Mouse (Mus musculus): ENCODE measurements around the gene Rgs3. TPM values are rescaled to one million over a fixed set of nuclear protein-coding genes. Genes with fewer than 3 reads are reported as not detected.

Rgs3 gene
- polyA plus RNA-seq, 1 experiment = 45.8 TPM

DNA sequence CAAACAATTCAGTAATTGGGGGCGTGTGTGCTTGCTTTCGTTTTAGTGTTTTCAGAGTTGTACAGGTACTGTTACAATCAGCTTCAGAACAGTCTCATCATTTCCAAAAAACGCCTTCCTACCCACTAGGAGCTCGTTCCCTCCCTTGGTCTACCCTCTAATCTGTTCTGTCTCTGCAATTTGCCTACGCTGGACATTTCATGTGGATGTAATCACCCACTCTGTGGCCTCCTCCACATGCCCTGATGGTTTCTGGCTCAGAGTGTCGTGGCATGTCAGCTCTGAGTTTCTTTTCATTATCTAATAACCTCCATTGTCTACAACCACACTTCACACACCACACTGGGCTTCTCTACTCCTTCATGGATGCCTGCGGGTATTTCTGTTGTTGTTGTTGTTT lies 151.5 kb downstream of the Rgs3 start:
- H3K27ac ChIP-seq (ENCODE audit: insufficient read depth, low read depth, low read length) = no peak overlapping the region
- H3K4me1 ChIP-seq (ENCODE audit: control insufficient read depth, insufficient read depth, insufficient read length, low read length) = no peaks in the 10 kb centered on the region
- H3K36me3 ChIP-seq (ENCODE audit: control insufficient read depth, insufficient read depth, low read length) = no peaks in the 10 kb centered on the region
- TF ChIP-seq POLR2A (IDR thresholded peaks at IDR 0.05; ENCODE audit: low read depth, low read length) = no peak
- TF ChIP-seq CTCF (IDR thresholded peaks at IDR 0.05; ENCODE audit: extremely low read depth, insufficient read length, insufficient replicate concordance, low read depth, low read length) = no peak
- no peak overlapping the region for H3K4me3 ChIP-seq (ENCODE audit: low read depth, low read length)
- WGBS = 77% methylated on average over 7 of the region's 7 CpGs
- no peaks in the 10 kb centered on the region for H3K27me3 ChIP-seq (ENCODE audit: control insufficient read depth, insufficient read depth, low read length)

DNA sequence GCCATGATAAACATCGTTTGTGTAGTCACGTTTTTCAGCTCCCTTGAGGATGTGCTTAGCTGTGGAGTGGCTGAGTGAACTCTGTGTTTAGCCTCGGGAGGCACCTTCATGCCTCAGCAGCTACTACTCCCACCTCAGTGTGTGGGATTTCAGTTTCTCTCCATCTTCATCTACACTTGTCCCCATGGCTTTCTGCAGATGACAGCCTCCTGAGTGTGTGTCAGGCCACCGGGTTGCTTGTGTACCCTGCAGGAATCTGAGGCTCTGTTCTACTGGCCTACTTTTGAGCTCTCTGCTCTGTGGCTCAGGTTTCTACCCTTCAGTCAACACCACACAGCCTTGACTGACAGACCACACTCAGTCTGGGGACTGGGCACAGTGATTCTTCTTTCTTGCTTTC lies 151.9 kb downstream of the Rgs3 start:
- TF ChIP-seq POLR2A (IDR thresholded peaks at IDR 0.05; ENCODE audit: low read depth, low read length) (no peak), CTCF (IDR thresholded peaks at IDR 0.05; ENCODE audit: extremely low read depth, insufficient read length, insufficient replicate concordance, low read depth, low read length) (no peak)
- no peaks in the 10 kb centered on the region for H3K27me3 ChIP-seq (ENCODE audit: control insufficient read depth, insufficient read depth, low read length)
- WGBS = 62% methylated on average over 4 of the region's 4 CpGs
- no peaks in the 10 kb centered on the region for H3K4me1 ChIP-seq (ENCODE audit: control insufficient read depth, insufficient read depth, insufficient read length, low read length)
- no peaks in the 10 kb centered on the region for H3K36me3 ChIP-seq (ENCODE audit: control insufficient read depth, insufficient read depth, low read length)
- no peak overlapping the region for H3K4me3 ChIP-seq (ENCODE audit: low read depth, low read length)
- no peak overlapping the region for H3K27ac ChIP-seq (ENCODE audit: insufficient read depth, low read depth, low read length)

DNA sequence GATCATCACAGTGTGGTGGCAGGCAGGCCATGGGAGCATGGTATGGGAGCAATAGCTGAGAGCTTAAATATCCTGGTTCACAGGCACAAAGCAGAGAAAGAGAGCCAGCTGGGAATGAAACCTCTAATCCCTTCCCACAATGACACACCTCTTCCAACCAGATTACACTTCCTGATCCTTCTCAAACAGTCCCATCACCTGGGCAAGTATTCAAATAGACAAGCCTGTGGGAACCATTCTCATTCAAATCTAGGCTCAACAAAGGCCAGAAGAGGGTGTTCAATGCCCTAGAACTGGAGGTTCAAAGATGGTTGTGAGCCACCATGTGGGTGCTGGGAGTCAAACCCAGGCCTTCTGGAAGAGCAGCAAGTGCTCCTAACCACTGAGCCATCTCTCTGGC lies 161.2 kb downstream of the Rgs3 start:
- no peak overlapping the region for H3K27ac ChIP-seq (ENCODE audit: insufficient read depth, low read depth, low read length)
- no peak overlapping the region for H3K4me3 ChIP-seq (ENCODE audit: low read depth, low read length)
- no peaks in the 10 kb centered on the region for H3K36me3 ChIP-seq (ENCODE audit: control insufficient read depth, insufficient read depth, low read length)
- TF ChIP-seq POLR2A (IDR thresholded peaks at IDR 0.05; ENCODE audit: low read depth, low read length) (no peak), CTCF (IDR thresholded peaks at IDR 0.05; ENCODE audit: extremely low read depth, insufficient read length, insufficient replicate concordance, low read depth, low read length) (no peak)
- no peaks in the 10 kb centered on the region for H3K4me1 ChIP-seq (ENCODE audit: control insufficient read depth, insufficient read depth, insufficient read length, low read length)
- H3K27me3 ChIP-seq (ENCODE audit: control insufficient read depth, insufficient read depth, low read length) = no peaks in the 10 kb centered on the region

DNA sequence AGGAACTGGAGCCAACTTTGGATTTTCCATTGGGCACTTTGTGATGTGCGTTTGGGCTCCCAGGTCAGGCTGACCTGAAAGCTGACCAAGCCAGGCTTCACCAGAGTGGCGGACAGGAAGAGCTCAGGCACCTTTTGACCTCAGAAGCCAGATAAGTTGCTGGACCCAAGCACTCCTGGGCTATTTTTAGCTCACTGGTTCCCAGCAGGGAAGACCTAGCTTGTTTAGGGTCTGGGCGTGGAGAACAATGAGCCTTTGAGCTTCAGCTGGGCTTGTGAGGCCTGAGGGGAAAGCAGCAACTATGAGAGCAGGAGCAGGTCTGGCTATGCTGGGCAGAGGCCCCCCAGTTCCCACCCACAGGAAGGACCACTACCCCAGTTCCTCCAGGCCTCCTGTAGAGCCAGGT lies 162.4 kb downstream of the Rgs3 start:
- Histone ChIP-seq H3K36me3 (ENCODE audit: control insufficient read depth, insufficient read depth, low read length) (no peaks in the 10 kb centered on the region), H3K4me1 (ENCODE audit: control insufficient read depth, insufficient read depth, insufficient read length, low read length) (no peaks in the 10 kb centered on the region), H3K27ac (ENCODE audit: insufficient read depth, low read depth, low read length) (no peak overlapping the region), H3K27me3 (ENCODE audit: control insufficient read depth, insufficient read depth, low read length) (no peaks in the 10 kb centered on the region), H3K4me3 (ENCODE audit: low read depth, low read length) (no peak overlapping the region)
- 75% methylated on average over 3 of the region's 3 CpGs for WGBS
- TF ChIP-seq POLR2A (IDR thresholded peaks at IDR 0.05; ENCODE audit: low read depth, low read length) = no peak
- TF ChIP-seq CTCF (IDR thresholded peaks at IDR 0.05; ENCODE audit: extremely low read depth, insufficient read length, insufficient replicate concordance, low read depth, low read length) = no peak

DNA sequence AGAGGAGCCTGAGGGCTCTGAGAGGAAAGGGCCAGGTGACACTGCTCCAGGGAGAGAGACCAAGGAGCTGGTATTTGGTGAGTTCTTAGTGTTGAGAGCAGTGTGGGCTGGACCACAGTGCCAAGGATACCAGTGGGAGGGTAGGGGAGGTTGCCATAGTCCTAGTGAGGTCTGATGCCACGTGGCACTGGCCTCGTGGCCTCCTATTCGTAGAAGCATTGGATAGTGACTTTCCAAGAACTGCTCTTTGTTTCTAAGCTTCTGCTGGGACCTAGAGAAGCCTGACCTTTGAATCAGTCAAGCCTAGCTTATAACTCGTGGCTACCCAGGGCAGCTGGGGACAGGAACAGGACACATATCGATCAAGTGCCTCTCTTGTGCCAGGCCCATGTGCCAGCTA lies 164.1 kb downstream of the Rgs3 start:
- H3K27ac ChIP-seq (ENCODE audit: insufficient read depth, low read depth, low read length) = no peak overlapping the region
- no peak overlapping the region for H3K4me3 ChIP-seq (ENCODE audit: low read depth, low read length)
- no peaks in the 10 kb centered on the region for H3K27me3 ChIP-seq (ENCODE audit: control insufficient read depth, insufficient read depth, low read length)
- H3K36me3 ChIP-seq (ENCODE audit: control insufficient read depth, insufficient read depth, low read length) = no peaks in the 10 kb centered on the region
- H3K4me1 ChIP-seq (ENCODE audit: control insufficient read depth, insufficient read depth, insufficient read length, low read length) = no peaks in the 10 kb centered on the region
- TF ChIP-seq POLR2A (IDR thresholded peaks at IDR 0.05; ENCODE audit: low read depth, low read length) = no peak
- TF ChIP-seq CTCF (IDR thresholded peaks at IDR 0.05; ENCODE audit: extremely low read depth, insufficient read length, insufficient replicate concordance, low read depth, low read length) = no peak
- WGBS = 76% methylated on average over 5 of the region's 5 CpGs

DNA sequence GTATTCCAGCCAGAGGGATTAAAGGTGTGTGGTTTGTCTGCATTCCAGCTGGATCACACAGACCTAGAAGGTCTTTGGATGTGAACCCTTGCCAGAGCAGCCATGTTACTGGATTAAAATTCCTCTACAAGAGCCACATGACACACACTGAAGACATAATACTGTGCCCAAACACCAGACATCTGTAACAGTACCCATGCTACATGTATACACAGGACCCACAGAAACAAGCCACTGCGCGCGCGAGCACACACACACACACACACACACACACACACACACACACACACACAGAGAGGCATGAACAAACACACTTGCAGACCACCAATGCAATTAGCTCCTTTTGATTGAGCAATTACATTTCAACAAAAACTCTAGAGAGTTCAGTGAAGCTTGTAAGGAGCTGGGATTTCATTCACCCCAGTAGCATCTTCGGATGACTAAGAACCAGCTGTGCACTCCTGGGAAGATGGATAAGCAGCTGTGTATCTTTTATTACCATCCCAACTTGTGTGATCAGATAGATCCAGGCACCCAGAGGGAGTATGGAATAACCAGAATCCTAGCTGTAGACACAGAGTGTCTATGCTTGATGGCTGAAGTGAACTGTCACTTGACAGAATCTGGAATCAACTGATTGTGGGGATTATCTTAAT lies 166.8 kb downstream of the Rgs3 start:
- Histone ChIP-seq H3K4me3 (ENCODE audit: low read depth, low read length) (no peak overlapping the region), H3K36me3 (ENCODE audit: control insufficient read depth, insufficient read depth, low read length) (no peaks in the 10 kb centered on the region), H3K27me3 (ENCODE audit: control insufficient read depth, insufficient read depth, low read length) (no peaks in the 10 kb centered on the region), H3K4me1 (ENCODE audit: control insufficient read depth, insufficient read depth, insufficient read length, low read length) (no peaks in the 10 kb centered on the region), H3K27ac (ENCODE audit: insufficient read depth, low read depth, low read length) (no peak overlapping the region)
- TF ChIP-seq CTCF (IDR thresholded peaks at IDR 0.05; ENCODE audit: extremely low read depth, insufficient read length, insufficient replicate concordance, low read depth, low read length) (no peak), POLR2A (IDR thresholded peaks at IDR 0.05; ENCODE audit: low read depth, low read length) (no peak)
- 96% methylated on average over 5 of the region's 5 CpGs for WGBS

DNA sequence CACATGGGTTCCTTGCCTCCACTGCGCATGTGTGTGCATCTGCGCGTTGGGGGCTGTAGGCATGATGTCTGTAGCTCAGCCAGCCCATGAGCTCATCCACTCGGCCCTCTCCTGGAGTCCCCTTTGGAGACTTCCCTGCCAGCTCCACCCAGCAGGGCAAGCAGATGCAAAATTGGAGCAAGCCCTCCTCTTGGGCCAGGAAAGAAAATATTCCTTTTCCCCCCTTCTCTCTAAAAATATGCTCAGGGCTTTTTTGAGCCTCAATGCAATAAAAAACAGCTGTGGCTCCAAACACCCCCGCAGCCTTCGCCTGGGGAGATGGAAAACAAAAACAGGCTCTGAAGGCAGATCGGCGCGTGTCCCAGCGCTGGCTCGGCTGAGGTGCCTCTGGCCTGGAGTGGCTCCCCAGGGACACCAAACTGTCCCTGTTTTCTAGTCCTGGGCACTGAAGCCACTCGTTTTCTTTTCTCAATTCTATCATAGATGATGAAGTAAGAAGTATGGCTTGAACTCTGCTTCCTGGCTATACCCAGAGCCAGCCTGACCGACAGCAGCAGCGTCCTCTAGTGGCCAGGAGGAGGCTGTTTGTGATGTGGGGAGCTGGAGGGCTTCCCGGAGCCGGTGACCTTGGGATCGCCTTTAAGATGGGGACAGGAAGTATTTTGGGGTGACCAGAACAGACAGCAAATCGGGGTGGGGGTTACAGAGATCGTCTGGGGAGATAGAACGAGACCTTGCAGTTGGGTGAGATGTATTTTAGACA lies 168.1 kb downstream of the Rgs3 start:
- H3K36me3 ChIP-seq (ENCODE audit: control insufficient read depth, insufficient read depth, low read length) = no peaks in the 10 kb centered on the region
- H3K27ac ChIP-seq (ENCODE audit: insufficient read depth, low read depth, low read length) = no peak overlapping the region
- no peaks in the 10 kb centered on the region for H3K4me1 ChIP-seq (ENCODE audit: control insufficient read depth, insufficient read depth, insufficient read length, low read length)
- 81% methylated on average over 20 of the region's 20 CpGs for WGBS
- no peak overlapping the region for H3K4me3 ChIP-seq (ENCODE audit: low read depth, low read length)
- TF ChIP-seq POLR2A (IDR thresholded peaks at IDR 0.05; ENCODE audit: low read depth, low read length) (no peak), CTCF (IDR thresholded peaks at IDR 0.05; ENCODE audit: extremely low read depth, insufficient read length, insufficient replicate concordance, low read depth, low read length) (no peak)
- no peaks in the 10 kb centered on the region for H3K27me3 ChIP-seq (ENCODE audit: control insufficient read depth, insufficient read depth, low read length)

Data from small intestine, adult 2 months (tissue).